Mouse (Mus musculus) thymus, postnatal 4 days (tissue): ENCODE measurements around the gene Podn.
"Not testable (repeated sequence)": the region's sequence is repeated elsewhere in the genome, so short reads cannot be mapped to it uniquely, and the experiment has no call there.

ENCODE experiments used
- DNase-seq: peaks from one replicate; pipeline ENCODE4 v3.0.0; 2021

Gene Podn

GRCm38 (mm10) chr4:108096345-108096744 lies at the start of gene Podn:
Gene Podn (minus strand): TSS chr4:108096445.
- DNase-seq = no peak

- DNase-seq = not testable (repeated sequence)
Measured at GRCm38 (mm10) chr4:108145554-108145953, 49.3 kb upstream of the Podn start.

GRCm38 (mm10) chr4:108144880-108145279 lies 48.6 kb upstream of the Podn start, which contains the start of gene Scp2:
Gene Scp2 (minus strand): TSS chr4:108144998.
- DNase-seq = no peak

GRCm38 (mm10) chr4:108143778-108144177 lies 47.5 kb upstream of the Podn start:
- DNase-seq = no peak

GRCm38 (mm10) chr4:108143178-108143577 lies 46.9 kb upstream of the Podn start:
- not testable (repeated sequence) for DNase-seq

- DNase-seq = no peak
Measured at GRCm38 (mm10) chr4:108136938-108137337, 40.7 kb upstream of the Podn start.

GRCm38 (mm10) chr4:108130452-108130851 lies 34.2 kb upstream of the Podn start:
- no peak for DNase-seq

- DNase-seq = no peak
Measured at GRCm38 (mm10) chr4:108128339-108128738, 32.1 kb upstream of the Podn start.

GRCm38 (mm10) chr4:108127516-108127915 lies 31.3 kb upstream of the Podn start:
- DNase-seq = no peak

GRCm38 (mm10) chr4:108126260-108126659 lies 30.0 kb upstream of the Podn start:
- DNase-seq = no peak

GRCm38 (mm10) chr4:108124104-108124503 lies 27.9 kb upstream of the Podn start:
- no peak for DNase-seq

- DNase-seq = peak; percentile 95
Measured at GRCm38 (mm10) chr4:108117924-108118876, 22.0 kb upstream of the Podn start.

- DNase-seq = peak; percentile 18
Measured at GRCm38 (mm10) chr4:108117488-108117887, 21.2 kb upstream of the Podn start.

GRCm38 (mm10) chr4:108116466-108116865 lies 20.2 kb upstream of the Podn start:
- DNase-seq = no peak

- no peak for DNase-seq
Measured at GRCm38 (mm10) chr4:108110706-108111105, 14.5 kb upstream of the Podn start.

- no peak for DNase-seq
Measured at GRCm38 (mm10) chr4:108109728-108110127, 13.5 kb upstream of the Podn start.

- DNase-seq = no peak
Measured at GRCm38 (mm10) chr4:108092741-108093397, 3.4 kb downstream of the Podn start.

GRCm38 (mm10) chr4:108083993-108084392 lies 12.3 kb downstream of the Podn start:
- no peak for DNase-seq

- no peak for DNase-seq
Measured at GRCm38 (mm10) chr4:108083032-108083735, 13.1 kb downstream of the Podn start.

GRCm38 (mm10) chr4:108082401-108082806 lies 13.8 kb downstream of the Podn start:
- no peak for DNase-seq

- DNase-seq = no peak
Measured at GRCm38 (mm10) chr4:108080876-108081275, 15.4 kb downstream of the Podn start.

GRCm38 (mm10) chr4:108079762-108080161 lies 16.5 kb downstream of the Podn start:
- no peak for DNase-seq

GRCm38 (mm10) chr4:108079191-108079590 lies 17.1 kb downstream of the Podn start:
- not testable (repeated sequence) for DNase-seq
